Mouse (Mus musculus) G1E (cell line): ENCODE results near the gene Gm37419.

ENCODE experiments used
- CTCF ChIP-seq: IDR thresholded peaks from 2 replicates; pipeline ENCODE4 v1.5.1; 2012; ENCODE audit warnings: low read depth, low read length, inconsistent platforms, mixed read lengths
- GATA1 ChIP-seq: IDR thresholded peaks from 2 replicates; pipeline ENCODE4 v1.6.1; 2012; ENCODE audit warnings: borderline replicate concordance, low read length, inconsistent platforms, mixed read lengths
- POLR2AphosphoS5 ChIP-seq: IDR thresholded peaks from 2 replicates; pipeline ENCODE4 v1.6.1; 2012; ENCODE audit warnings: low read depth, low read length, inconsistent platforms; ENCODE audit not compliant: insufficient replicate concordance

DNA sequence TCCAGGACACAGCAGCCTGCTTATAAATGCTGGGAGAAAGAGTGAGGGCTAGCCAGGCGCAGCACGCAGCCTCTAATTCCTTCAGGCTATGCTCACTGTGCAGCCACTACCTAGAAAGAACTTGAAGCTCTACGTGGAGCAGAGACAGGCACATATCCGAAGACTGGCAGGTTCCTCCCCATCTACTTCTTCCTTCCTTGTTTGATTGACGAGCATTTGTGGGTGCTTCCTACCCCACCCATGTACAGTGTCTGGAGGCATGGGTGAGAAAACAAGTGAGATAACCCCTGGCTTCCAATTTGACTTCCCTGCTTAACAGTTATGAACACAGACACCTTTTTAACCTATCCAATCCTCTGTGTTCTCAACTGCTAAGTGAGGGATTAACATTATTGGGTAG, 28.5 kb downstream of the Gm37419 start:
- TF ChIP-seq CTCF (no peak), GATA1 (no peak), POLR2AphosphoS5 (no peak)
